ENCODE assay signal across 17 mouse cellular contexts in the genomic region with DNA sequence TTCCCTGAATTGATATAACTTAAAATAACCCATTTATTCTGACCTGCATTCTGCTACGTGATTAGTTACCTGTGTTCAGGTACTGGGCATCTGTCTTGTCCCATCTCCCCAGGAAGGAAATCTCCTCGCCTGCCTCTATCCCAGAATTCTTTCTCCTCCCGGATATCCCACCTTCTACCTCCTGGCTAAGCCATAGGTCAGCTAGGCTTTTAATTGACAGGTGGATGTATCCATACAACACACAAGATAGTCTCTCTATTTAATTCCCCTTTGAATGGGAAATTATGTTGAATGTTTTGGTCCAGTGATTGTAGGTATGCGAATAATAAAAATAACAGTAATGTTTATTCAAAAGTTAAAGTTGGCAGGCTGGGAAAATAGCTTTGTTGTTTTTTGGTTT.
"Had no signal": no experiment of that assay in that cellular context is flagged by ENCODE, and none has a peak within 500 bp of the region (broad histone marks: within the 10 kb centered on the region; RNA-seq: fewer than 3 reads in every experiment).

No protein-coding gene starts in this region.

- H3K4me3 ChIP-seq: megakaryocyte, embryonic 14.5 days; midbrain, embryonic 13.5 days; midbrain, embryonic 15.5 days; neural tube, embryonic 13.5 days; neural tube, embryonic 15.5 days had no signal

- H3K4me1 ChIP-seq: megakaryocyte, embryonic 14.5 days; midbrain, embryonic 13.5 days; midbrain, embryonic 15.5 days; neural tube, embryonic 13.5 days; neural tube, embryonic 15.5 days had no signal

- H3K36me3 ChIP-seq: midbrain, embryonic 13.5 days; midbrain, embryonic 15.5 days; neural tube, embryonic 13.5 days had no signal

- H3K27me3 ChIP-seq: megakaryocyte, embryonic 14.5 days; midbrain, embryonic 13.5 days; midbrain, embryonic 15.5 days; neural tube, embryonic 13.5 days; neural tube, embryonic 15.5 days had no signal

- H3K9me3 ChIP-seq: midbrain, embryonic 15.5 days; neural tube, embryonic 15.5 days had no signal

- DNase-seq: lung, adult 18-20 months; lung, embryonic 14.5 days; lung, postnatal 10 days; lung, postnatal 4 days; retina, postnatal 1 day; right cerebral cortex, adult 18-20 months; right cerebral cortex, postnatal 25 days; right cerebral cortex, postnatal 4 days; spleen, adult 18-20 months; thymus, adult 18-20 months; thymus, postnatal 14 days; thymus, postnatal 36 days had no signal

- ATAC-seq: midbrain, embryonic 13.5 days; midbrain, embryonic 15.5 days had no signal
